Mouse (Mus musculus) CH12.LX (cell line): ENCODE results near the gene Mzt1.

Experiments used
- CTCF ChIP-seq, 2 experiments: IDR thresholded peaks in 1 of 2; conservative IDR thresholded peaks in 1 of 2; 2 replicates each; pipeline ENCODE4 v1.5.1; 2011 to 2012; ENCODE audit warnings: low read depth in 2 of 2, low read length in 2 of 2, improper control_type of control experiment in 1 of 2, inconsistent platforms in 1 of 2, mild to moderate bottlenecking in 1 of 2, moderate library complexity in 1 of 2
- EP300 ChIP-seq: IDR thresholded peaks from 2 replicates; pipeline ENCODE4 v1.6.1; 2011; ENCODE audit warnings: low read length, improper control_type of control experiment
- KAT2A ChIP-seq: IDR thresholded peaks from 2 replicates; pipeline ENCODE4 v1.6.1; 2012; ENCODE audit warnings: low read length, improper control_type of control experiment, inconsistent platforms; ENCODE audit not compliant: insufficient replicate concordance
- MAFK ChIP-seq: IDR thresholded peaks from 2 replicates; pipeline ENCODE4 v1.6.1; 2011; ENCODE audit warnings: low read length, improper control_type of control experiment; ENCODE audit not compliant: insufficient replicate concordance
- MAX ChIP-seq: IDR thresholded peaks from 2 replicates; pipeline ENCODE4 v1.6.1; 2011; ENCODE audit warnings: low read length, improper control_type of control experiment
- POLR2A ChIP-seq: IDR thresholded peaks from 2 replicates; pipeline ENCODE4 v1.6.1; 2011; ENCODE audit warnings: low read depth, mild to moderate bottlenecking, improper control_type of control experiment, low read length
- RCOR1 ChIP-seq: conservative IDR thresholded peaks from 2 replicates; pipeline ENCODE4 v1.6.1; 2012; ENCODE audit warnings: low read depth, mild to moderate bottlenecking, inconsistent platforms, low read length, improper control_type of control experiment
- SIN3A ChIP-seq: IDR thresholded peaks from 2 replicates; pipeline ENCODE4 v1.6.1; 2012; ENCODE audit warnings: low read length, improper control_type of control experiment, inconsistent platforms
- SMC3 ChIP-seq: IDR thresholded peaks from 2 replicates; pipeline ENCODE4 v1.6.1; 2011; ENCODE audit warnings: low read depth, low read length, improper control_type of control experiment
- TBP ChIP-seq: conservative IDR thresholded peaks from 2 replicates; pipeline ENCODE4 v1.6.1; 2011; ENCODE audit warnings: low read depth, low read length, improper control_type of control experiment
- USF1 ChIP-seq: IDR thresholded peaks from 2 replicates; pipeline ENCODE4 v1.6.1; 2014; ENCODE audit warnings: low read depth, mild to moderate bottlenecking, inconsistent platforms, low read length, improper control_type of control experiment
- ZC3H11A ChIP-seq: IDR thresholded peaks from 2 replicates; pipeline ENCODE4 v1.6.1; 2012; ENCODE audit warnings: low read depth, mild to moderate bottlenecking, inconsistent platforms, low read length, improper control_type of control experiment
- ZKSCAN1 ChIP-seq: IDR thresholded peaks from 2 replicates; pipeline ENCODE4 v1.6.1; 2012; ENCODE audit warnings: low read depth, inconsistent platforms, low read length, improper control_type of control experiment, borderline replicate concordance

DNA sequence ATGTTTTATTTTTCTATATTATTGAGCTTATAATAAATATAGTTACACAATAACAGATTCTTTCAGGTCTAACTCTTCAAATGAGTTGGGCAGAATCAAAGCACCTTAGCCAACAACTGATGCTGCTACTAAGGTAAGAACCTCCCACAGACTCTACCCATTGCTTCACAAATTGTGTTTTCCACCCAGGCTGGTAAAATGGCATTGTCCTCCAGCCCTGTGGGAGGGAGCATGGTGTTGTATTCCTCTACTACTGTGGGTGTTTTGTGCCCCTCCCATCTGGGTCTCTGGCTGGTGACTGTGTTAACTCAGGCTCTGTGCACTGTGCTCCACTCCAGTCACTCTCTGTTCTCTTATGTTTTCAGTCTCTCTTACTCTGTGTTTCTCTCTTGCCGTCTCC lies 2.4 kb downstream of the Mzt1 start:
- TF ChIP-seq EP300 (no peak), RCOR1 (no peak), USF1 (no peak), SIN3A (no peak), ZC3H11A (no peak), POLR2A (no peak), CTCF (conservative IDR thresholded peaks at IDR 0.05 in 1 of 2, IDR thresholded peaks at IDR 0.05 in 1 of 2; ENCODE audit: low read depth in 2 of 2, low read length in 2 of 2) (no peak), MAX (no peak), TBP (no peak), KAT2A (no peak), MAFK (no peak), SMC3 (no peak), ZKSCAN1 (no peak)
